Mouse (Mus musculus) lung, embryonic 15.5 days (tissue): Measurements from ENCODE around the gene Stxbp5. TPM values are rescaled to one million over a fixed set of nuclear protein-coding genes. Genes with fewer than 3 reads are reported as not detected.

Source experiments
- ATAC-seq: fragments of 200-750 bp; cut with Nextera tagmentation; 2 replicates; pipeline ENCODE4 v1.8.0; 2017; ENCODE audit warnings: moderate number of reproducible peaks, borderline replicate concordance; ENCODE audit not compliant: low FRiP score, low TSS enrichment; ENCODE audit errors: extremely low read depth
- H3K27ac ChIP-seq: fragments of 300-500 bp; sonication (generic); 2 replicates; pipeline ENCODE4 v1.5.1; 2015; ENCODE audit warnings: moderate library complexity, mild to moderate bottlenecking, inconsistent platforms
- H3K27me3 ChIP-seq: fragments of 300-500 bp; sonication (generic); 2 replicates; pipeline ENCODE4 v1.6.1; 2015; ENCODE audit warnings: inconsistent platforms
- H3K36me3 ChIP-seq: fragments of 300-500 bp; sonication (generic); 2 replicates; pipeline ENCODE4 v1.6.1; 2015; ENCODE audit warnings: inconsistent platforms
- H3K4me1 ChIP-seq: fragments of 300-500 bp; sonication (generic); 2 replicates; pipeline ENCODE4 v1.6.1; 2015; ENCODE audit warnings: inconsistent platforms
- H3K4me2 ChIP-seq: fragments of 300-500 bp; sonication (generic); 2 replicates; pipeline ENCODE4 v1.6.1; 2015; ENCODE audit warnings: inconsistent platforms, mild to moderate bottlenecking, moderate library complexity
- H3K4me3 ChIP-seq: fragments of 300-500 bp; sonication (generic); 2 replicates; pipeline ENCODE4 v1.5.1; 2015; ENCODE audit warnings: mild to moderate bottlenecking, inconsistent platforms
- H3K9ac ChIP-seq: fragments of 300-500 bp; sonication (generic); 2 replicates; pipeline ENCODE4 v1.6.1; 2015; ENCODE audit warnings: inconsistent platforms
- H3K9me3 ChIP-seq: fragments of 300-500 bp; sonication (generic); 2 replicates; pipeline ENCODE4 v1.6.1; 2016; ENCODE audit warnings: inconsistent platforms
- WGBS: fragments of 180-500 bp; shearing (Covaris S2); methylation state at CpG from one replicate; pipeline ENCODE4 v1.1.7; 2015; 5-methylcytosine and 5-hydroxymethylcytosine counted together
- polyA plus RNA-seq: library from polyadenylated mRNA; unstranded; fragments of >200 nt; fragmentation: Nextera tagmentation; extraction: Ambion mirVana; gene quantifications from 2 replicates; pipeline ENCODE4 v1.2.1, GENCODE M21; 2015

Stxbp5 gene
- 3.9 and 4.4 TPM in 2 replicates for polyA plus RNA-seq

- 0% methylated on average over 45 of the region's 52 CpGs for WGBS
Measured at GRCm38 (mm10) chr10:9901071-9901696, at the start of gene Stxbp5. Gene Stxbp5 (minus strand): TSS chr10:9901079.

GRCm38 (mm10) chr10:9912395-9912794, 11.5 kb upstream of the Stxbp5 start:
- Histone ChIP-seq H3K9ac (no peak overlapping the region), H3K27ac (no peak overlapping the region), H3K27me3 (no peaks in the 10 kb centered on the region), H3K4me2 (no peak overlapping the region), H3K9me3 (no peaks in the 10 kb centered on the region), H3K4me1 (no peaks in the 10 kb centered on the region), H3K4me3 (no peak overlapping the region), H3K36me3 (no peaks in the 10 kb centered on the region)
- WGBS, result 67% methylated on average over 5 of the region's 5 CpGs
- no peak for ATAC-seq

More at GRCm38 (mm10) chr10:9901071-9901696, at the start of gene Stxbp5:
- H3K4me1 ChIP-seq, result peaks cover 13% of the 10 kb centered on the region
- peak within 1 kb of the TSS; percentile 95 for H3K9ac ChIP-seq
- peak within 1 kb of the TSS; percentile 94 for H3K4me3 ChIP-seq
- peak; percentile 83 for ATAC-seq
- peak within 1 kb of the TSS; percentile 94 for H3K27ac ChIP-seq
- H3K4me2 ChIP-seq, result peak within 1 kb of the TSS; percentile 91
- H3K36me3 ChIP-seq, result no peaks in the 10 kb centered on the region
- H3K27me3 ChIP-seq, result no peaks in the 10 kb centered on the region
- no peaks in the 10 kb centered on the region for H3K9me3 ChIP-seq

GRCm38 (mm10) chr10:9907919-9908502, 7.1 kb upstream of the Stxbp5 start:
- no peak for ATAC-seq
- no peaks in the 10 kb centered on the region for H3K36me3 ChIP-seq
- WGBS, result 71% methylated on average over 8 of the region's 8 CpGs
- no peak overlapping the region for H3K27ac ChIP-seq
- no peaks in the 10 kb centered on the region for H3K9me3 ChIP-seq
- no peaks in the 10 kb centered on the region for H3K4me1 ChIP-seq
- H3K27me3 ChIP-seq, result no peaks in the 10 kb centered on the region
- H3K4me2 ChIP-seq, result no peak overlapping the region
- no peak overlapping the region for H3K9ac ChIP-seq
- no peak overlapping the region for H3K4me3 ChIP-seq

DNA sequence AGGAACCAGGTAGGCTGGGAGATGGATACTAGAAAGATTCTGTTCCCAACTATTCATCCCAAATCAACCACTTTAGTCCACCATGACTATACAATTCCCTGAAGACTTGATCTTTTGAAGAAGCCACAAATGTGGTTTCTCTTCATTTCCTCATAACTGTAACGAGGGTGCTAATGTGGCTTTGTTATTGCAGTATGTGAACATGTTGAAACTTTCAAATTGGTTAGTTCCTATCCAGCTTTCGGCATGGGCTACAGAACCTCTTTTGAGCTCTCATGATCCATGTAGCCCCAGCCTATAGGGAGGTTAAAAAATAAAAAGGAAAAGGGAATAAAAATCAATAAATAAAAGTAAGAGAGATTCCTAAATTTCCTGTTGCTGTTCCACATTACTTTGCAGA, 6.6 kb upstream of the Stxbp5 start:
- ATAC-seq, result no peak
- 86% methylated on average over 2 of the region's 2 CpGs for WGBS
- no peaks in the 10 kb centered on the region for H3K9me3 ChIP-seq
- H3K27ac ChIP-seq, result no peak overlapping the region
- no peaks in the 10 kb centered on the region for H3K27me3 ChIP-seq
- H3K9ac ChIP-seq, result no peak overlapping the region
- no peak overlapping the region for H3K4me3 ChIP-seq
- H3K4me1 ChIP-seq, result no peaks in the 10 kb centered on the region
- H3K4me2 ChIP-seq, result no peak overlapping the region
- H3K36me3 ChIP-seq, result no peaks in the 10 kb centered on the region

DNA sequence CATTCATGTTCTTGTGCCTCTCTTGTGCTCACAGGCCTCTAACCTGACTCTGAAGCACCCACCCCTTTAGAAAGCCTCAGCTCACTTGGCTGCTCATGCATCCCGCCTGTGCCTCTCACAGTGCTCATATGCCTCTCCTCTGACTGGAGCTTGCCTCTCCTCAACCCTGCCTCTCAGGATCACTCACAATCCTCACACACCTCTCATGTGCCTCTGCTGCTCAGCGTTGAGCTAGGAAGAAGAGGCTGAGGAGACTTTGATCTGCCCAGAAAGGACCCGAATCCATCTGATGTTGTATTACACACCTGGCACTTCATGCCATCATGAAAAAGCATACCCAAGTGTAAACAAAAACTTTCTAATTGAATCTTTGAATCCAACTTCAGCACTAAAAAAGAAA, 5.3 kb upstream of the Stxbp5 start:
- 56% methylated on average over 3 of the region's 3 CpGs for WGBS
- Histone ChIP-seq H3K9me3 (no peaks in the 10 kb centered on the region), H3K36me3 (no peaks in the 10 kb centered on the region), H3K4me2 (no peak overlapping the region), H3K4me1 (no peaks in the 10 kb centered on the region), H3K27me3 (no peaks in the 10 kb centered on the region), H3K4me3 (no peak overlapping the region), H3K27ac (no peak overlapping the region), H3K9ac (no peak overlapping the region)
- ATAC-seq, result no peak

GRCm38 (mm10) chr10:9901697-9902239, 889 bp upstream of the Stxbp5 start:
- Histone ChIP-seq H3K4me1 (peaks cover 13% of the 10 kb centered on the region), H3K9me3 (no peaks in the 10 kb centered on the region), H3K9ac (peak overlapping the region; percentile 95), H3K4me3 (peak overlapping the region; percentile 94), H3K27ac (peak overlapping the region; percentile 94), H3K27me3 (no peaks in the 10 kb centered on the region), H3K36me3 (no peaks in the 10 kb centered on the region), H3K4me2 (peak overlapping the region; percentile 91)
- WGBS, result under 1% methylated on average over 16 of the region's 16 CpGs
- peak; percentile 94 for ATAC-seq

DNA sequence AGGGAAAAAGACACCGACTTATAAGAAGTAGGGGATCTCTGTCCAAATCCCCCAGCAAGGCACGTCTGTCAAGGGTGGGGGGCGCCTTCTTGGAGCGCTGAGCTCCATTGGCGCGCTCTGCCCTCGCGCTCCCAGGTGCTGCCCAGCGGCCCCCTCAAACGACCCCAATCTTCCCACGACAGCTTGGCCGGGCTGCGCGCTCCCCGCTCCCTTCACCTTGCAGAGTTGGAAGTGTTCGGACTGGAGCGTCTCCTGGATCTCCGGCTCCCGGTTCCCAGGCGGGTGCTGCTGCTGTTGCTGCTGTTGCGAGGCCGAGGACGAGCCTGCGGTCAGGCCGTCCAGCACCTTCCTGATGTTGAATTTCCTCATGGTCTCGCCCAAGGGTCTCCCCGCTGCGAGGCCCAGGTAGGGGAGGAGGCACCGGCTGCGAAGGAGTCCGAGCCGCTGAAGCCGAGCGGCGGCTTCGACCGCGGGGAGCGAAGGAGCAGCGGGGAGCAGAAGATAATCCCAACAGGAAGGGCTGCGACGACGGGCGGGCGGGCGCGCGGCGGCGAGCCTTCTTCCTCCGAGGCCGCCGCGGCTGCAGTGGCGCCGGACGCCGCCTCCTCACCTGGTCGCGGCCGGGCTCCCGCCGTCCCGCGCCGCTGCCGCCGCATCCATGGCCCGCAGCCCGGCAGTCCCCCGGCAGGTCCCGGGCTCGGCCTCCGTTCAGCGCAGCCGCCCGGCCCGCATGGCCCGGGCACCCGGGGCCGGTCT, 386 bp downstream of the Stxbp5 start:
- H3K36me3 ChIP-seq, result no peaks in the 10 kb centered on the region

GRCm38 (mm10) chr10:9899816-9900215, 1.1 kb downstream of the Stxbp5 start:
- no peaks in the 10 kb centered on the region for H3K27me3 ChIP-seq
- H3K4me2 ChIP-seq, result peak overlapping the region; percentile 91
- peaks cover 13% of the 10 kb centered on the region for H3K4me1 ChIP-seq
- no peak for ATAC-seq
- H3K4me3 ChIP-seq, result peak overlapping the region; percentile 94
- H3K27ac ChIP-seq, result no peak overlapping the region
- H3K9me3 ChIP-seq, result no peaks in the 10 kb centered on the region
- no peaks in the 10 kb centered on the region for H3K36me3 ChIP-seq
- H3K9ac ChIP-seq, result peak overlapping the region; percentile 95
- WGBS, result 6% methylated on average over 15 of the region's 15 CpGs

More for the DNA sequence above, 386 bp downstream of the Stxbp5 start:
- Histone ChIP-seq H3K4me3 (peak overlapping the region; percentile 94), H3K4me2 (peak overlapping the region; percentile 91), H3K9me3 (no peaks in the 10 kb centered on the region), H3K4me1 (peaks cover 13% of the 10 kb centered on the region), H3K27me3 (no peaks in the 10 kb centered on the region), H3K27ac (peak overlapping the region; percentile 94), H3K9ac (peak overlapping the region; percentile 95)
- peak; percentile 56 for ATAC-seq
- whole genome bisulfite sequencing, result under 1% methylated on average over 81 of the region's 81 CpGs

GRCm38 (mm10) chr10:9899086-9899485, 1.8 kb downstream of the Stxbp5 start:
- Histone ChIP-seq H3K27ac (no peak overlapping the region), H3K27me3 (no peaks in the 10 kb centered on the region), H3K36me3 (no peaks in the 10 kb centered on the region), H3K4me3 (peak overlapping the region; percentile 94), H3K4me1 (peaks cover 13% of the 10 kb centered on the region), H3K9ac (0 out of 2 replicates have a peak overlapping the region, but pooled peaks have one; percentile 7), H3K4me2 (peak overlapping the region; percentile 91), H3K9me3 (no peaks in the 10 kb centered on the region)
- WGBS, result 13% methylated on average over 7 of the region's 7 CpGs
- ATAC-seq, result no peak

- Histone ChIP-seq H3K27me3 (no peaks in the 10 kb centered on the region), H3K27ac (no peak overlapping the region), H3K9ac (no peak overlapping the region), H3K4me1 (peaks cover 13% of the 10 kb centered on the region), H3K4me3 (no peak overlapping the region), H3K4me2 (no peak overlapping the region), H3K36me3 (no peaks in the 10 kb centered on the region), H3K9me3 (no peaks in the 10 kb centered on the region)
- ATAC-seq, result no peak
- 79% methylated on average over 5 of the region's 5 CpGs for WGBS
Measured at GRCm38 (mm10) chr10:9897852-9898251, 3.0 kb downstream of the Stxbp5 start.

DNA sequence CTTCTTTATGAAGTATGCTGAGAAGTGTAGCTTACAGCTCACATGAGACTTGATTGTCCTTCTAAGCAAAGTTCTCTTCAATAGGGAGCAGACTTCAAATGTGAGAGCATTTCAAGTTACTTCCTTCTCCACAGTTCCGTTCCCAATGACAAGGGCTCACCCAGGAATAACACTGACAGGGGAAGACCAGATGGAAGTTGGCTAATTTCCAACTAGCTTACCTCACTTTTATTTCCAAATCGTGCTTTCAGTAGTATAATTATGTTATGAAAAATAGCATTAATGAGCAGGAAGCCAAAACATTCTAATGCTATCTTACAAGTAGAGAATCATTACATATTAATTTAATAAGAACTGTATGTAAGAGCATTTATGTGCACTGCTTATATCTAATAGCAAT, 7.3 kb downstream of the Stxbp5 start:
- no peak overlapping the region for H3K9ac ChIP-seq
- H3K27ac ChIP-seq, result no peak overlapping the region
- 33% methylated on average over 2 of the region's 2 CpGs for WGBS
- H3K27me3 ChIP-seq, result no peaks in the 10 kb centered on the region
- no peak for ATAC-seq
- H3K4me2 ChIP-seq, result no peak overlapping the region
- H3K36me3 ChIP-seq, result no peaks in the 10 kb centered on the region
- no peaks in the 10 kb centered on the region for H3K9me3 ChIP-seq
- no peak overlapping the region for H3K4me3 ChIP-seq
- no peaks in the 10 kb centered on the region for H3K4me1 ChIP-seq

DNA sequence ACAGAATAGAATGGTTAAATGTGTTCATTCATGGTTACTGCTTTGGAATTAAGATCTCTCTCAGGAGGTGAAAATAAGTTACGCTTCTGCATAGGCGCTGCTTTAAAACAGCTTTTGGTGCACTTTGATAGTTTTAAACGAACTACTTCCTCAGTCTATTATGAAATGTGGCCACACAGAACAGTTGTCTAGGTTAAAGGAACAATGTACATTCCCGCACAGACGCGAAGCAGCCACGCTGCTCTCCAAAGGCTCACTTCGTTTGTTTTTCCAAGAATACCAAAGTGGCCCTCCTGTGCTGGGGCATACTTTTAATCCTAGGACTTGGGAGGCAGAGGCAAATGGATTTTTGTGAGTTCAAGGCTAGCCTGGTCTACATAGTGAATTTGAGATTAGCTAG, 11.2 kb downstream of the Stxbp5 start:
- Histone ChIP-seq H3K4me3 (no peak overlapping the region), H3K9me3 (no peaks in the 10 kb centered on the region), H3K9ac (no peak overlapping the region), H3K4me1 (no peaks in the 10 kb centered on the region), H3K4me2 (no peak overlapping the region), H3K27ac (no peak overlapping the region), H3K27me3 (no peaks in the 10 kb centered on the region), H3K36me3 (no peaks in the 10 kb centered on the region)
- ATAC-seq, result no peak
- WGBS, result 46% methylated on average over 8 of the region's 8 CpGs
